Mouse (Mus musculus): ENCODE measurements around the gene Mtg2. TPM values are rescaled to one million over a fixed set of nuclear protein-coding genes. Genes with fewer than 3 reads are reported as not detected.

Gene Mtg2
- total RNA-seq (2021): 10 to 100 TPM; 13.4 to 15.0 TPM
- long read RNA-seq, experiment 1, partial matches to known transcripts: 4 of 36 reads
- long read RNA-seq, experiment 1, other reads (novel, unspliced or antisense): 31 of 36 reads
- long read RNA-seq, experiment 2, partial matches to known transcripts: 8 of 38 reads
- long read RNA-seq, experiment 2, other reads (novel, unspliced or antisense): 27 of 38 reads

DNA sequence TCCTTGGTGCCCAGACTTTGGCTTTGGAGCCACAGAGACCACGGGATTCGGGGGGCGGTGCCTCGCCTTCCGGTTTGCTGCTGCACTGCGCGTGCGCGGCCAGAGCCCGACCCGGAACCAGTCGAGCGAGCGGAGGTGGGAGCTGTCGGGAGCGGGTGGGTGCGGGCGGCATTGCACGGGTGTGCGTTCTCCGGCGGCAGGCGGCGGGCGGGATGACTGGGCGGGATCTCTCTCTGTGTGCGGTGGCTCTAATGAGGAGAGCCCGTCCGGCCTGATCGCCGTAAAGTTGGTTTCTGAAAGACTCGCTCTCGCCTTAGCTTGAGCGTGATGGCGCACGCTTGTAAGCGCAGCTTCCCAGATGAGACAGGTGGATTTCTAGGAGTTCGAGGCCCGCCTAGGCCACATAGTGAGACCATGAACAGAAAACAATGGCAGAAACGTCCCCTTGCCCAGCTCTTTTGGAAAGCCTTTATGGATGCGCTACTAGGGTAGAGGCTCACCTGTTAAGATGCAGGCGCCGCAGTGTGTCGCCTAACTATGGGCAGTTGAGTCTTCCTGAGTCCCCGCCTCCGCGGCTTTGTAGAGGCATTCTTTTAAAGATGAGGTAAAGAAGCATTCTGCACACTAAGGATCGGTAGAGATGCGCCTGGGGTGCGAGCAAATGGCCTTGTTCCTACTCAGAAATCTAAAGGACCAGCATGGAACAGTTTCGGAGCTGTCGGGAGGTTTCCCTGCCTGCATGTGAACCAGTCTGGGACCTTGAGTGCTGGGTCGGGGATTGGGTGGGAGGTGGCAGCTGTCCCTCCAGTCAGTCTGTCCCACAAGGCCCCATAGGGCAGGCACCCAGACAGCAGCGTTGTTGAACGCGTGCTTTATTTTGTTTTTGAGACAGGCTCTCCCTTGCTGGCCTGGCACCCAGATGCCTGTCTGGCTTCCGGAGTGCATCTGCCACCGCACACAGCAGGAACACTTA lies at the start of gene Mtg2:
Gene Mtg2, plus strand, starts transcription at position 108 of the 973 bp plus-strand sequence.
- DNase-seq (ENCODE audit: low spot score in 2 of 2): peak; percentile 96

DNA sequence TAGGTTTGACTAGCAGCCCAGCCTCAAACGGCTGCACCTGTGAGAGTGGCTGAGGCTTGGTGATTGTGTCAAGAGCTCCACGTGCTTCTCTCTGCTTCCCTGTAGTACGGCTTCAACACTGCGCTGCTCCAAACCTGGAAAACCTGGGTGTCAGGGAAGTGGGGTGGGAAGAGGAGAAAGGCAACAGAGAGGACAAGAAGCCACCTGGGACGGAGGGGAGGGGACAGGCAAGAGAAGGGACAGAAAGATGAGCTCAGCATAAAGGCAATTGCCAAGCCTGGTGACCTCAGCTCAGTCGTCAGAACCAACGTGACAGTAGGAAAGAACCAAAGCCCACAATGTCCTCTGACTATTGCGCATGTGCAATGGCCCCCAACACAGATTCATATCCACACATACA lies 49.5 kb upstream of the Mtg2 start:
- DNase-seq (ENCODE audit: low spot score in 2 of 2): no peak

DNA sequence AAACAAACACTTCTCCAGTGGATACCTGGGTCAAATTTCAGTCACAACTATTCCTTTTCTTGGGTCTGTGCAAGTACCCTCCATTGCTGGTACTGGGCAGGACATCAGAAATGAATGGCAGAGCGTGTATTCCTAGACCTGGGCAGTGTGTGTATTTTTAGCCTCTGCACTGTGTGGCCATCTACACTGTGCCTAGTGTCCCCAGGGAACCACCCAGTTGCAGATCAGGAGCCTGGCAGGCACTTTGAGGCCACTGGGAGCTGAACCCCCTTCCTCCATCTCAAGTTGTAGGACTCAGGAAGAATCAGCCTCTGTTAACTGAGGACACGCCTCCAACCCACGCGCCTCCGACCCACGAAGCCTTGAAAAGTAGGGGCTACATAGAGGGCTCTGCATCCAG lies 47.6 kb upstream of the Mtg2 start:
- DNase-seq (ENCODE audit: low spot score in 2 of 2): no peak

DNA sequence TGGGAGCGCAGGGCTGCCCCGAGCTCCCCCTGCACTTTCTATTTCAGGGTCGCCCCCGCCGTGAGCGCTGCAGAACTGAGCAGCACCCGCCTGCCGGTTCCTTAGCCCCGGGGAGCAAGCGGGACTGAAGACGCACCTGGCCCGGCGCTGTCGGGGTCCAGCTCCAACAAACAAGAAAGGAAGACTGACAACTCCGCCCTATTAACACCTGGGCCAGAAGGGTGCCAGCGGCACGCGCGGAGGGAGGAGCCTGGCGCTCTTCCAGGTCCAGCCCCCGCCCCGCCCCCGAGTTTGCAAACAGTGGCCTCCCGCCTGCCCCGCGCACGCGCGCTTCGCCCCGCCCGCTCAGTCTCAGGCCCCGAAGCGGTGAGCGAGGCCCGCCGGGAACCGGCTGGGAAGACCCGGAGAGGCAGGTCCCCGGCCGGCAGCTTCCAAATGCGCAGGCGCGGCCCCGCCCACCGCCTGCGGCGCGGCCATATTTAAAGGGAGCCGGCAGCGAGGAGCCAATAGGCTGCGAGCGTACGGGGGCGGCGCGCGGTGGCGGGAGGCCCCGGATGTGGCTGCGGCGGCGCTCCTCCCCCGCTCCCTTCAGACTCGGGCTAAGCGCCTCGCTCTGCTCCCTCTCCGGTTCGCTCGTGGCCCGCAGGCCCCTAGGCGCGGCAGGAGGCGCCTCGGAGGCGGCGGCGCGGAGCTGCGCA lies 45.8 kb upstream of the Mtg2 start, which contains the start of gene Lsm14b:
Gene Lsm14b, plus strand, starts transcription at position 587 of the 698 bp plus-strand sequence.
- DNase-seq (ENCODE audit: low spot score in 2 of 2): peak; percentile 97 to 98

DNA sequence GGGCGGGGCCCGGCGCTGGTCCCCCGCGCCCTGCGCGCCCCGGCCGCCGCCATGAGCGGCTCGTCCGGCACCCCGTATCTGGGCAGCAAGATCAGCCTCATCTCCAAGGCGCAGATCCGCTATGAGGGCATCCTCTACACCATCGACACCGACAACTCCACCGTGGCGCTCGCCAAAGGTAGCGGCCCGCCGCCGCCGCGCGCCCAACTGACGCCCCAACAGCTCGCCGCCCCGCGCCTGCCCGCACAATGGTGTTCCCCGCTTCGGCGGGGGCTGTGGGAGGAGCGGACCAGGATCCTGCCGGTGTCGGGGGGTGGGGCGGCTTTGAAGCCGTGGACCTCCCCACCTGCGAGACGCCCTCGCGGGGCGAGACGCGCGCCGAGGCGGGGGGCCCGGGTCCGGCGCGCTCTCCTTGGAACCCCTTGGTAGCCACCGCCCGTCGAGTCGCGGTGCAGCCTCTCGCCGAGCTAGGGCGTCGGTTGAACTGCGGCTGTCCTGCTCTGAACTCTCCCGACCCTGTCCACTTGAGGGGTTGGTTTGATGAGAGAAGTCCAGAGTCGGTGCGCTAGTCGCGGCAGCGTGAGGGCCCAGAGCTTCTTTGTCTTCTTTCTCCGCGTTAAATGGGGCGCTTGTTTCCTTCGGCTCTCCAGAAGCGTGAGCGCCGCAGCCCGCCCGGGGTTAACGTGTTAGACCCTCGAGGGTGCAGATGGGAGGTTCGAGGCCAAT lies 45.1 kb upstream of the Mtg2 start:
- DNase-seq (ENCODE audit: low spot score in 2 of 2): peak; percentile 46 to 61

DNA sequence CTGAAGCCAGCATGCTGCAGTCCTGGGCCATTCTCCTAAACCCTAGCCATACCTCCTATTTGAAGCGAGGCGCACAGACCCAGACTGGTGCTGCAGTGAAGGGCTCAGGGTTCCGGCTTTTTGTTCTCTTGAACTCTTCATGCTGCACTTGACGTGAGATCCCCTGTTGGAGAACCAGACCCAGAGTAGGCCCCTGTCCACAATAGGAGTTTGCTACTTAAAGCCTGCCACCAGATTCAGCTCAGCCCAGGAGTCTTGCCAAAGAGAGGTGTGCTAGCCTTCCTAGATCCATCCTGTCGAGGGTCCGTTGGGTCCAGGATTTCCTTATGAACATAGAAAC lies 44.6 kb upstream of the Mtg2 start:
- DNase-seq (ENCODE audit: low spot score in 2 of 2): no peak

DNA sequence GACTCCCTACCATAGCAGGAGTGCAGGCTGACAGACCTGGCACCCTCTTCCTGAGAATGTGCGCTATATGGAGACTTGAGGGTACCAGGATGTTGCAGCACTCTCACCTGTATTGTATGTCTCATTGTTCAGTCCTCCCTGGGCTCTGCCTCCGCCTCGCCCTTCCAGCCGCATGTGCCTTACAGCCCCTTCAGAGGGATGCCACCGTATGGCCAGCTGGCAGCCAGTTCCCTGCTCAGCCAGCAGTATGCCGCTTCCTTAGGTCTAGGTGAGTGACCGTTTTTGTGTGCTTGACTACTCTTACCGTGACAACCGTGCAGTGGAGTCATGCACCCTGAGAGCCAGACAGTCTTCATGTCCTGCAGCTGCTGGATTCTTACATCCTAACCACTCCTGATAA lies 42.6 kb upstream of the Mtg2 start:
- DNase-seq (ENCODE audit: low spot score in 2 of 2): no peak

DNA sequence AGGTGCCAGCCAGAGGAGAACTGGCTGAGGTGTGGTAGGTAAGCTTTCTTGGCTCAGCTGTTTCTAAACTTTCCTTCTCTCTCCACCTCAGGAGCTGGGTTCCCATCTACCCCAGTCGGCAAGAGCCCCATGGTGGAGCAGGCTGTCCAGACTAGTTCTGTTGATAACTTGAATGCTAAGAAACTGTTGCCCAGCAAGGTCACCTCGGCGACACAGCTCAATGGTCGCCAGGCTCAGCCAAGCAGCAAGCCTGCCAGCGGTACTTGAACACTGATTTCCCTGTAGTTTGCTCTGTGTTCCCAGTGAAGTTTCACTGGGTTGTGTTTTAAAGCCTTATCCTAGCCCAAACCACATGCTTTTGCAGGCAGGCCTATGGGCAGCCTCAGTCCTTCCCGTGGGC lies 39.1 kb upstream of the Mtg2 start:
- DNase-seq (ENCODE audit: low spot score in 2 of 2): no peak

DNA sequence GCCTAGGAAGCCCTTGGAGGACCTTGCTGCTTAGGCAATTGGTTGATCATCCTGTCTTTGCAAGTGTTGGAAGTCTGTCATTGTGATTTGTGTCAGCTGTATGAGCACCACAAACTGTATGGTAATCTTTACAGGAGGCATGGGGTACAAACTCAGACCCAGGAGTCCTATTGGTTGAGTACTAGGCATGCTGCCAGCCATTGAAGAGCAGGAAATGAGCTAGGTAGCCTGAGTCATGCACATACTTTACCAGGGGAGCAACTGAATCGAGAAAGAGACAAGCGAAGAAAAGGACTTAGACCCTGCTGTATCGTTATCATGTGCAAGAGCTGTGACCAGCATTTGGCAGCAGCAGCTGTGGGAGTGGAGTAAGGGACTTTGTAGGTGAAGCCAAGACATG lies 37.5 kb upstream of the Mtg2 start:
- no peak for DNase-seq (ENCODE audit: low spot score in 2 of 2)

DNA sequence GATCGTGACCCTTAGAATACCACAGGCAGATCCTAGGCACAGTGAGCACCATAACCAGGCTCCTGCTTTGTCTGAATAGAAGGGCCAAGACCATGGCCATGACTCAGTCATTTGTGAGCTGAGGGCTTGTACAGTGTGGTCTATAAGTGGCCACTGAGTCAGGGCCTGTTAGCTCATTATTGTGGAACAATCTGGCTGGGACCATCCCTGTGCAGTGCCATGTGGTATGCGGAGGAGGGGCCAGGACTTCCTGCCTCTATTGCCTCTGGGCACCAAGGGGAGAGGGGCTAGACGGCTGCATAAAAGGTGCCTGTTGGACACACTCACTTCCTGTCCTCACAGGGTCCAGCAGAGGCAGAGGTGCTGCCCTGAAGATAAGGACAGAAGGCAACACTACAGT lies 36.4 kb upstream of the Mtg2 start:
- DNase-seq (ENCODE audit: low spot score in 2 of 2): no peak

DNA sequence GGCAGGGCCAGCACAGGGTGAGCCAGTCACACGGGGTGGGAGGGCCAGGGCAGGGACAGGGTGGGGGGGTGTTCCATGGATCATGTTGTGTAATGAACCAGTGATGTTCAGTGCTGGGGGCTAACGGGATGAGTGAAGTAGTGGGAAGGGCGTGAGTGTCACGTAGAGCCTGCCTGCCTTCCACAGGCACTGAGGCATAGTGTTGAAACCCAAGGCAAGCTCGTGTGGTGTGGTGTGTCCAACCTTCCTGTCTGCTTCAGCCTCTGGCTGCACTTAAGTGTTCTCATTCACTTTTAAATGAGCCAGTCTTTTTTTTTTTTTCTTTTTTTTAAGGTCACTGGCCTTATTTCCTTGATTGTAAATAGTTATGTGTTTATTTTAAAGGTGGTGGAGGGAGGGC lies 35.6 kb upstream of the Mtg2 start:
- DNase-seq (ENCODE audit: low spot score in 2 of 2): no peak

DNA sequence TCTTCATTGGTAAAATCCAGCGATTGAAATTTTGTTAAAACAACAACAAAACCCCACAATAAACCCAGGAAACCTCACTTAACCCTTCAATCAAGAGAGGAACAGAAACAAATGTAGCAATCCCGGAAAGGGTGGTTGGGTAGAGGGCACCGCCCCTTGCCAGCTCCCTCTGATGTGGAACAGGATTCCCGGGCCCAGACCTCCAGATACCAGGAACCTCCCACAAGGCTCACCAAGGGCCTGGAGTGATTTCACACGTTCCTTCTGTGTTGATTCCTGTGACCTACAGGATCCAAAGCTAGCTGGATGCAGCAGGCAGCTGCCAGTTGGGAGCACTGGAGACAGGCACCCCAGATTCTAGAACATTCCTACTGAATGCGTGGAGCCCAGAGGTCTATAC lies 30.0 kb upstream of the Mtg2 start:
- DNase-seq (ENCODE audit: low spot score in 2 of 2): no peak

DNA sequence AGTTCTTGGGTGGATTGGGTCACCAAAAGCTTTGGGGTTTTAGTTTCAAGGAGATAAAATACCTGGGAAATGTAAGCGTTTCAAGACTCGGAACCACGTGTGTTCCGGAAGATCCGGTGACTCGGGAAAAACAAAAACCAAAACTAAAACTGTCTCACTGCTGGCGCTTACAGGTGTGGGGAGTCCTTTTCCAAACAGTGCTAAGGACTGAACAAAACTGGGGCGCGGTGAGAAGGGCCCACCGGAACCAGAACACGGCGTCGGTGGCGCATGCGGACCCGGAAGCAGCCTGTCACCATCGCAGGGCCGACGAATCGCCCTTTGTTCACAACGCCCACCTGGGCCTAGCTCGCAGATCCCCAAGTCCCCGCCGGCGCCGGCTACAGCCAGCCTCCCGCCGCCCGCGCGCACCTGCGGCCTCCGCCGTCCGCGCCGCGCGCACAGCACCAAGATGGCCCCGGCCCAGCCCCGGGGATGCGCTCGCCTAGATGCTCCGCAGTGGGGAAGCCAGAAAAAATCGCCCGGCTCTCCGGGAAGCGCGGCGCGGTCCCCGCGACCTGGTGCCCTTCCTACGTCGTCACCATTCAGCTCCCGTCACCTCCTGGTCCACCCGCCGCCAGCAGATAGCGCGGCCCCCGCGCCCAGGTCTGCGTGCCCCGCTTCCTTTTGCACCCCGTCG lies 28.7 kb upstream of the Mtg2 start:
- peak in 1 of 2 experiments; percentile 57 for DNase-seq (ENCODE audit: low spot score in 2 of 2)

DNA sequence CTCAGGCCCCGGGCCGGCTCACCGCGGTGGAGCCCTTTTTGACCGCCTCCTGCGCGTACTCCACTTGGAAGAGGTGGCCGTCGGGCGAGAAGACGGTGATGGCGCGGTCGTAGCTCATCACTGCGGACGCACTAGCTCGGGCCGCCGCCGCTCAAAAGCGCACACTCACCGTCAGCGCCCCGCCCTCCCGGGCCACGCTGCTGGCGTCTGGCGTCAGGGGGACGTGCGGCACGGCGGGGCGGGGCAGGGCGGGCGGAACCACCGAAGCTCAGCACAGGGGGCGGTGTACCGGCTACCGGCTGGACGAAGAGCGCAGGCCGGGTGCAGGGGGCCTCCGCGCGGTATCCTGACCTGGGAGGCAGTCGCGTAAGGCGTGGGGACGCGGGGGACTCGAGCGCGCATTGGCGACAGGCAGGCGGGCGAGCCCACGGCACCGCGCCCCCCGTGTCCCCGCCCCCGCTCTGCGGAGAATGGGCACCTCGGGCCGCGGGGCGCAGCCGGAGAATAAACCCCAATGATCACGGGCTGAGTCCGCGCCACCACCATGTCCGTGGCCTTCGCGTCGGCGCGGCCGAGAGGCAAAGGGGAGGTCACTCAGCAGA lies 28.0 kb upstream of the Mtg2 start, which contains the start of the genes Psma7 and Ss18l1:
Gene Psma7, minus strand, starts transcription at position 178 of the 602 bp plus-strand sequence.
Gene Ss18l1, plus strand, starts transcription at position 254 of the 602 bp plus-strand sequence.
- DNase-seq (ENCODE audit: low spot score in 2 of 2): peak; percentile 83 to 93

DNA sequence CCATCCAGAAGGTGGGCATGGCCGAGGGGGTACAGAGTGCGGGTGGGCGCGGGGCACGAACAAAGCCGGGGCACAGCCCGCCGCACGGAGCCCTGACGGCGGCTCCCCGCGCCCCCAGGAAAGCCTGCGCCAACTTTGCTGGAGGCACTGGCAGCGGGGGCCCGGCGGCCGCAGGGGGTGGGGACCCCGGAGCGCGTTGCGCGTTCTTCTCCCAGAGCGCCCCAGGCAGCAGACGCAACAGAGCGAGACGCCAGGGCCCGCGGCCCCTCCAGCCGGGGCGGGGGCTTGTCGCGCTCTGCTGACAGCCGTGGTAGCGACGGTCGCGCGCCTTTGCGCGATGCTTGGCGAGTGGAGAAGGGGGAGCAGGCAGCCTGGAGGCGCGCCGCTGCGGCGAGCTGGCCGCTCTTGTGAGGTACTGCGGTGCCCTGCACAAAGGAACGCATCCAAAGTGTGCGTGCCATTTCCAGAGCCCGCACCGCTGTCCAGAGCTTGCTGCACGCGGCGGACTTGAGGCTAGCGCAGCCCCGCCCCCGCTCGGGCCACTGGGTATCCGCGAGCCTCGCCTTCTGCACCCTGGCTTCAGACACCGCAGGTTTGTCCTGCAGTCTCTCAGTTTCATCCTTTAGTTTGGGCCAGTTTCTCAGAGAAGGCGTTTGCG lies 27.4 kb upstream of the Mtg2 start:
- peak; percentile 61 to 74 for DNase-seq (ENCODE audit: low spot score in 2 of 2)

DNA sequence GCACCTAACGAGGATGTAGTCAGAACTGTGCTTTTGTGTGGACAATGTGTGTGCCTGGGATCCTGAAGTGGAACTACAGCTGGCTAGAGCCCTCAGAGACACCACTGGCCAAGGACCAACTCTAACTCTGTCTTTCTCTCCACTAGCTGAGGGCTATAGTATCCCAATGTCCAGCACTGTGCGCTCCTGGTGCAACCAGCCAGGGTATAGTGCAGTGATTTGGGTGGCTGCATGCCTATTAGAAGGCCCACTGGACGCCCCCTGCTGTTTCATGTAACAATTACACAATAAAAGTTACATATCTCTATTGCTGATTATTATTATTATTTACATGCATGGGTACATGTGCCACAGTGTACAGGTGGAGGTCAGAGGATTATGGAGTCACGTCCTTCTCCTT lies 25.1 kb upstream of the Mtg2 start:
- peak in 1 of 2 experiments; percentile 44 for DNase-seq (ENCODE audit: low spot score in 2 of 2)

DNA sequence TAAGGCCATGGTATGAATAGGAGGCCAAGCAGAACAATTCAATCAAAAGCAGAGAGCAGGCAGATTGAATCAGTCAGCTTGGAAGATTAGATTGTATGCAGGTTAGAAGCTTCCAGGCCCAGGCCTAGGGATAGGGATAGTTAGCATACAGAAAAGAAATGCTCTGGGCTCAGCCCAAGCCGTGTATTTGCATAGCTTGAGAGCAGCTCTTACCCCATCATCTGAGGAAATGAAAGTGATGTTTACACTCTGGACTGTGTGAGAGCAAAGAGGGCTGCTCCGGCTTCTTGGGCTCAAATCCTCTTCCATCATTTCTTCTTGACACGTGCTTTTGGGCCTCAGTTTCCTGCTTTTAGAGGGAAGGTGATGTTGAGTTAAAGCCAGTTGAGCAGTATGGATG lies 22.8 kb upstream of the Mtg2 start:
- DNase-seq (ENCODE audit: low spot score in 2 of 2): no peak

DNA sequence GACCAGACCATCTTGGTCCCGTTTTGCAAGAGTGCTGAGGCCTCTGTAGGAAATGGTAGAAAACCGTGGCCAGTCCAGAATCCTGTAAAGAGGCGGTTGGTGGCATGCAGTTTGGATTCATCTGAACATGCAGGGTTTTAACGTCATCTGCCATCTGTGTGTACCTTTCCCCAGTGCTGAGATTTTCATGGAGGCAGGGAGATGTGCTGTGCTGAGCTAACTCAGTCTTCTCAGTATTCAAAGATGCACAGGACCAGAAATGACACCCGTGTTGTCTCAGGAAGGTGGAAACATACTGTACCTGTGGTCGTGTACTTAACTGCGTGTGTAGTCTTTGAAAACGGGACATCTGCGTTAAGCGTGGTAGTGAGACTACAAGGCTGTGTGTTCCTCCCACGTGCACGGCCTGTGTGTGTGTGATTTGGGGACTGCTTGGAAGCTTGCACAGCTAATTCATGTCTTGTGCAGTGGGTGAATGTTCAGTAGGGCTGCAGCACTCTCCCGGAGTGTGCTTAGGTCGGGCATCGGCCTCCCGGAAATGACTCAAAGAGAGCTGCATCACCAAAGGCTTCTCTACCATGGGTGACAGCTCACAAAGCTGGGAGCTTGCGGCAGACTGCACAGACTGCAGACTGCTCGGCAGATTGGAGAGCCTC lies 22.3 kb upstream of the Mtg2 start:
- DNase-seq (ENCODE audit: low spot score in 2 of 2): no peak

DNA sequence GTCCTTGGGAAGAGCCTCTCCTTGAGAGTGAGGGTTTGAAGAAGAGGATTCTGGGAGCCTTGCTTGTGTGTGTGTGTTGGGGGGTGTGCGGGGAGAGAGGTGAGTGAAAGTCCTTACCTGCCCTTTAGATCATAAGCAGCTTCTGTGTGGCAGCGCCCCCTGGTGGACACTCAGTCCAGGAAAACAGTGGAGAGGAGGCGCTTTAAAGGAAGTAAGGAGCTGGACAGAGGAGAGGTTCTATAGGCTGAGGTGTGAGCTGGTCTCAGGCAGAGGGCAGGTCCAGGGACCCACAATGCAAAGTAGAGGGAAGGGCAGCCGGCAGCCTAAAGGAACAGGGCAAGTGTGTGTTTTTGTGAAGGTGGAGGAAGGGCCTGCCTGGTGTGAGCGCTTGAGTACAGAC lies 19.4 kb upstream of the Mtg2 start:
- DNase-seq (ENCODE audit: low spot score in 2 of 2): peak; percentile 75 to 77

All from gastrocnemius, postnatal 4 days (tissue).